Mouse (Mus musculus): ENCODE data around the gene Syne1. TPM values are rescaled to one million over a fixed set of nuclear protein-coding genes. Genes with fewer than 3 reads are reported as not detected.

Gene Syne1
- total and polyA plus RNA-seq, 3 experiments, result 5.3 to 6.8 TPM; not detected in 1

- Histone ChIP-seq H3K9ac (ENCODE audit: control insufficient read depth, low read depth, low read length, poor library complexity, severe bottlenecking) (no peak overlapping the region), H3K27me3 (ENCODE audit: control insufficient read depth in 1 of 2, insufficient read depth in 2 of 2, low read length in 2 of 2) (peaks cover 4 to 8% of the 10 kb centered on the region in 2 experiments; a peak in 3 of 4 replicates), H3K79me2 (ENCODE audit: control insufficient read depth, insufficient read depth, low read length, poor library complexity) (no peaks in the 10 kb centered on the region), H3K9me3 (replicated peaks; ENCODE audit: insufficient read depth, low read length) (no peaks in the 10 kb centered on the region), H3K4me1 (ENCODE audit: control insufficient read depth in 1 of 2, insufficient read depth in 2 of 2, low read length in 2 of 2) (no peaks in the 10 kb centered on the region), H3K36me3 (ENCODE audit: control insufficient read depth in 1 of 2, insufficient read depth in 2 of 2, low read length in 2 of 2) (no peaks in the 10 kb centered on the region), H3K4me3 (ENCODE audit: control insufficient read depth in 1 of 2, insufficient read depth in 1 of 2, low read depth in 2 of 2, low read length in 2 of 2) (no peak overlapping the region), H3K27ac (ENCODE audit: control insufficient read depth, low read depth, low read length) (no peak overlapping the region)
- no peak for DNase-seq (ENCODE audit: low read depth, low spot score)
- no peak for TF ChIP-seq ETS1 (IDR thresholded peaks at IDR 0.05; ENCODE audit: low read depth, low read length)
- TF ChIP-seq GABPA (IDR thresholded peaks at IDR 0.05; ENCODE audit: low read depth, low read length), result no peak
- no peak for TF ChIP-seq USF1 (IDR thresholded peaks at IDR 0.05; ENCODE audit: low read depth, low read length)
- TF ChIP-seq CHD2 (IDR thresholded peaks at IDR 0.05; ENCODE audit: low read length), result no peak
- TF ChIP-seq ZKSCAN1 (IDR thresholded peaks at IDR 0.05; ENCODE audit: low read depth, low read length), result no peak
- no peak for TF ChIP-seq ELF1 (IDR thresholded peaks at IDR 0.05; ENCODE audit: low read depth, low read length)
- TF ChIP-seq POLR2AphosphoS5 (IDR thresholded peaks at IDR 0.05; ENCODE audit: borderline replicate concordance, low read depth, low read length), result no peak
- no peak for TF ChIP-seq ZMIZ1 (IDR thresholded peaks at IDR 0.05; ENCODE audit: low read depth, low read length)
- TF ChIP-seq NRF1 (IDR thresholded peaks at IDR 0.05; ENCODE audit: insufficient read depth, low read depth, low read length, poor library complexity, severe bottlenecking), result no peak
- no peak for TF ChIP-seq MAFK (IDR thresholded peaks at IDR 0.05; ENCODE audit: borderline replicate concordance, low read depth, low read length)
- no peak for TF ChIP-seq MXI1 (IDR thresholded peaks at IDR 0.05; ENCODE audit: low read depth, low read length)
- TF ChIP-seq ZNF384 (IDR thresholded peaks at IDR 0.05; ENCODE audit: low read depth, low read length), result no peak
- no peak for TF ChIP-seq MYB (IDR thresholded peaks at IDR 0.05; ENCODE audit: low read depth, low read length)
- TF ChIP-seq SMC3 (IDR thresholded peaks at IDR 0.05; ENCODE audit: low read depth, low read length), result no peak
- TF ChIP-seq NELFE (IDR thresholded peaks at IDR 0.05; ENCODE audit: low read depth, low read length), result no peak
- TF ChIP-seq EP300 (IDR thresholded peaks at IDR 0.05; ENCODE audit: low read depth in 1 of 2, low read length in 2 of 2), result no peak
- no peak for TF ChIP-seq JUND (IDR thresholded peaks at IDR 0.05; ENCODE audit: low read depth, low read length)
- no peak for TF ChIP-seq E2F4 (IDR thresholded peaks at IDR 0.05; ENCODE audit: borderline replicate concordance, low read depth, low read length)
Measured at GRCm38 (mm10) chr10:5309398-5309797, 241.9 kb downstream of the Syne1 start.

DNA sequence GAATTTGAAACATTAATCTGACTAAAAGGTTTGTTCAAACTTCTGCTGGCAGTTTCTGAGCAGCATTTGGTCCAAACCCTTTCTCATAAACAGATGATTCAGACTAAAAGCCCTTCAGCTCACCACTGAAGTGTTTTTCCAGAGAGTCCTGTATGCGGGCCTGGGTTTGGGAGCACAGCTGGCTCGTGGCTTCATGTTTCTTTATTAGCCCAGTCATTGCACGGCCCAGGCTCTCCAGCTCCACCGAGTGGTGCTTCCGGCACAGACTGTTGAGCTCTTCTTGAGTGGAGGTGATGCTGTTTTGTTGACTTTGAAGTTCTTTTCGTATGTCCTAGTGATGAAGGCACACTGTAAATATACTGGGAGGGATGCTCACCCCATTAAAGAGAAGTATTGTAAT is 245.7 kb downstream of the Syne1 start:
- Histone ChIP-seq H3K27me3 (ENCODE audit: control insufficient read depth in 1 of 2, insufficient read depth in 2 of 2, low read length in 2 of 2) (peaks cover 0 to 1% of the 10 kb centered on the region in 2 experiments; a peak in 2 of 4 replicates), H3K27ac (ENCODE audit: control insufficient read depth, low read depth, low read length) (no peak overlapping the region), H3K4me1 (ENCODE audit: control insufficient read depth in 1 of 2, insufficient read depth in 2 of 2, low read length in 2 of 2) (no peaks in the 10 kb centered on the region), H3K4me3 (ENCODE audit: control insufficient read depth in 1 of 2, insufficient read depth in 1 of 2, low read depth in 2 of 2, low read length in 2 of 2) (no peak overlapping the region), H3K79me2 (ENCODE audit: control insufficient read depth, insufficient read depth, low read length, poor library complexity) (no peaks in the 10 kb centered on the region), H3K9ac (ENCODE audit: control insufficient read depth, low read depth, low read length, poor library complexity, severe bottlenecking) (no peak overlapping the region), H3K9me3 (replicated peaks; ENCODE audit: insufficient read depth, low read length) (no peaks in the 10 kb centered on the region), H3K36me3 (ENCODE audit: control insufficient read depth in 1 of 2, insufficient read depth in 2 of 2, low read length in 2 of 2) (no peaks in the 10 kb centered on the region)
- TF ChIP-seq RAD21 (IDR thresholded peaks at IDR 0.05; ENCODE audit: low read depth, low read length), result peak; percentile 13; the same call in 1 of the 2 replicates
- no peak for TF ChIP-seq MAFK (IDR thresholded peaks at IDR 0.05; ENCODE audit: borderline replicate concordance, low read depth, low read length)
- TF ChIP-seq SMC3 (IDR thresholded peaks at IDR 0.05; ENCODE audit: low read depth, low read length), result no peak; the same call in 1 of the 2 replicates
- TF ChIP-seq ZMIZ1 (IDR thresholded peaks at IDR 0.05; ENCODE audit: low read depth, low read length), result no peak
- TF ChIP-seq RCOR1 (IDR thresholded peaks at IDR 0.05; ENCODE audit: low read depth, low read length), result no peak
- TF ChIP-seq ETS1 (IDR thresholded peaks at IDR 0.05; ENCODE audit: low read depth, low read length), result no peak
- no peak for TF ChIP-seq MAX (IDR thresholded peaks at IDR 0.05; ENCODE audit: low read length)
- TF ChIP-seq ELF1 (IDR thresholded peaks at IDR 0.05; ENCODE audit: low read depth, low read length), result no peak
- TF ChIP-seq BHLHE40 (IDR thresholded peaks at IDR 0.05; ENCODE audit: borderline replicate concordance, low read depth, low read length), result no peak
- TF ChIP-seq CTCF (IDR thresholded peaks at IDR 0.05 in 2 of 3, conservative IDR thresholded peaks at IDR 0.05 in 1 of 3; ENCODE audit: control insufficient read depth in 1 of 3, insufficient read depth in 1 of 3, low read depth in 2 of 3, low read length in 3 of 3, poor library complexity in 1 of 3, severe bottlenecking in 1 of 3), result peak in 1 of 3 experiments; percentile 30; a peak in 3 of 6 replicates
- no peak for TF ChIP-seq USF2 (IDR thresholded peaks at IDR 0.05; ENCODE audit: borderline replicate concordance in 1 of 2, insufficient read depth in 1 of 2, low read depth in 1 of 2, low read length in 2 of 2)
- no peak for TF ChIP-seq HCFC1 (IDR thresholded peaks at IDR 0.05; ENCODE audit: low read depth, low read length)
- no peak for TF ChIP-seq SIN3A (IDR thresholded peaks at IDR 0.05; ENCODE audit: low read length)
- TF ChIP-seq MAZ (IDR thresholded peaks at IDR 0.05; ENCODE audit: low read depth, low read length), result no peak
- no peak for DNase-seq (ENCODE audit: low read depth, low spot score)

Data from MEL (cell line).